In the genomic region with DNA sequence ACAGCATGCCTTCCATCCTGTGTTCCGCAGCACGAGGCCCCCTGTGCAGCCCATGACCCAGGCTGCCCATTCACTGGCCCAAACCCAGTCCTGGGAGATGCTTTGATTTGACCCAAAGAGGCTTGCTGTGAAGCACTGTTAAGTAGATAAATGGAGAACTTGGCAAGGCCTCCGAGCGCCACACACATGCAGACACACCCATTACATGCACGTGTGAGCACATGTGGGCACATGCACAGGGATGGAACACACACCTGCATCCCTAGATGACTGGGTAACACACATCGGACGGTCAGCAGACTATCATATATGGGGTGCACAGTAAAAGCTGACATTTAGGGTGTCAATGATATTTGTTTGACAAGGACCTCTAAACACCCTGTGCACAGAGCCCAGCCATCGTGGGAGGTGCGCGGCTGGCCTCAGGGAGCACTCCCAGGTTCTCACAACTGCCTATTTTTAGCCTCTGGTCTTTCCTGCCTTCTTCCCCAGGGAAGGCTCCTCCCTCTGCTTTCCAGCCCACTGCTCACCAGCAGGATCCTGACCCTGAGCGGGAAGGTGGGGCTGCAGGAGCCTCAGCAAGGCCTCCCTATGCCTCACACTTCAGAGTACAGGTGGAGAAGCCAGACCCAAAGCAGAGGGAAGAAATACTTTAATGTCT, we compare ENCODE assay signal across 13 mouse cellular contexts.
DNase-seq lines count a peak whose midpoint lies in the region; ATAC-seq lines count a peak whose summit lies in the region.
"Had no signal": no experiment of that assay in that cellular context is flagged by ENCODE, and none has a peak within 500 bp of the region (broad histone marks: within the 10 kb centered on the region; RNA-seq: fewer than 3 reads in every experiment).

No protein-coding gene starts in this region.

- H3K36me3 ChIP-seq in midbrain, embryonic 16.5 days (ENCODE audit: control insufficient read depth, insufficient read depth, low read length) = no peaks in the 10 kb centered on the region
- no peaks in the 10 kb centered on the region for H3K36me3 ChIP-seq in midbrain, embryonic 13.5 days
- no peaks in the 10 kb centered on the region for H3K36me3 ChIP-seq in heart, embryonic 11.5 days (ENCODE audit: control insufficient read depth, insufficient read depth, low read length)
- no peaks in the 10 kb centered on the region for H3K36me3 ChIP-seq in kidney, embryonic 14.5 days (ENCODE audit: control insufficient read depth, insufficient read depth, low read length)
- H3K36me3 ChIP-seq: hindbrain, embryonic 13.5 days had no signal

- DNase-seq in embryo, embryonic 10.5 days (ENCODE audit: low spot score) = no peak
- DNase-seq in gastrocnemius, postnatal 36 days = no peak
- DNase-seq in yolk sac, embryonic 10.5 days (ENCODE audit: low spot score) = no peak
- DNase-seq: left cerebral cortex, postnatal 4 days; lung, adult 2 months; retina, postnatal 1 day had no signal

- intact Hi-C loops in gastrocnemius, postnatal 36 days (cut with DNase I) = no loop called here

- ATAC-seq in midbrain, embryonic 16.5 days = no peak
- ATAC-seq in midbrain, embryonic 13.5 days = no peak
- no peak for ATAC-seq in heart, embryonic 11.5 days (replicated peaks; ENCODE audit: insufficient number of reproducible peaks, low FRiP score, low TSS enrichment)
- peak; percentile 50; the same call in 1 of the 2 replicates for ATAC-seq in kidney, embryonic 14.5 days (ENCODE audit: low FRiP score, low TSS enrichment)
- ATAC-seq: forebrain, embryonic 16.5 days had no signal

- peaks cover 42% of the 10 kb centered on the region for H3K4me1 ChIP-seq in midbrain, embryonic 16.5 days (ENCODE audit: control insufficient read depth, insufficient read depth, low read length)
- H3K4me1 ChIP-seq in midbrain, embryonic 13.5 days (replicated peaks) = peaks cover 53% of the 10 kb centered on the region
- peaks cover 80% of the 10 kb centered on the region for H3K4me1 ChIP-seq in heart, embryonic 11.5 days (ENCODE audit: control insufficient read depth, insufficient read depth, low read length)
- peaks cover 51% of the 10 kb centered on the region for H3K4me1 ChIP-seq in kidney, embryonic 14.5 days (ENCODE audit: control insufficient read depth, insufficient read depth, low read length)

- no peak overlapping the region for H3K4me2 ChIP-seq in midbrain, embryonic 16.5 days (ENCODE audit: low read length)
- no peak overlapping the region for H3K4me2 ChIP-seq in midbrain, embryonic 13.5 days (replicated peaks)
- peak overlapping the region; percentile 39 for H3K4me2 ChIP-seq in heart, embryonic 11.5 days
- no peak overlapping the region for H3K4me2 ChIP-seq in kidney, embryonic 14.5 days (replicated peaks; ENCODE audit: low read depth, low read length)
- H3K4me2 ChIP-seq: hindbrain, embryonic 13.5 days had no signal

- 65% methylated on average over 11 of the region's 11 CpGs for WGBS in midbrain, embryonic 16.5 days
- 64% methylated on average over 11 of the region's 11 CpGs for WGBS in midbrain, embryonic 13.5 days
- WGBS in heart, embryonic 11.5 days (ENCODE audit: insufficient replicate concordance) = 38% methylated on average over 11 of the region's 11 CpGs
- WGBS in kidney, embryonic 14.5 days = 46% methylated on average over 11 of the region's 11 CpGs

- no peak overlapping the region for H3K4me3 ChIP-seq in midbrain, embryonic 16.5 days (ENCODE audit: low read depth, low read length)
- no peak overlapping the region for H3K4me3 ChIP-seq in midbrain, embryonic 13.5 days (replicated peaks)
- no peak overlapping the region for H3K4me3 ChIP-seq in heart, embryonic 11.5 days (ENCODE audit: low read depth, low read length)
- H3K4me3 ChIP-seq in kidney, embryonic 14.5 days (ENCODE audit: low read length) = no peak overlapping the region
- H3K4me3 ChIP-seq: hindbrain, embryonic 13.5 days had no signal

- H3K27me3 ChIP-seq in midbrain, embryonic 16.5 days (ENCODE audit: control insufficient read depth, insufficient read depth, low read depth, low read length) = no peaks in the 10 kb centered on the region
- H3K27me3 ChIP-seq in midbrain, embryonic 13.5 days = no peaks in the 10 kb centered on the region
- no peaks in the 10 kb centered on the region for H3K27me3 ChIP-seq in heart, embryonic 11.5 days (ENCODE audit: control insufficient read depth, insufficient read depth, low read length)
- no peaks in the 10 kb centered on the region for H3K27me3 ChIP-seq in kidney, embryonic 14.5 days (ENCODE audit: control insufficient read depth, insufficient read depth, low read length)
- H3K27me3 ChIP-seq: hindbrain, embryonic 13.5 days had no signal

- H3K27ac ChIP-seq in midbrain, embryonic 16.5 days (ENCODE audit: low read length) = peak overlapping the region; percentile 17; the same call in 1 of the 2 replicates
- no peak overlapping the region for H3K27ac ChIP-seq in midbrain, embryonic 13.5 days
- peak overlapping the region; percentile 89 for H3K27ac ChIP-seq in heart, embryonic 11.5 days (ENCODE audit: low read depth, low read length)
- H3K27ac ChIP-seq in kidney, embryonic 14.5 days (ENCODE audit: low read depth, low read length) = peak overlapping the region; percentile 49; the same call in 1 of the 2 replicates

- no peak overlapping the region for H3K9ac ChIP-seq in midbrain, embryonic 16.5 days (ENCODE audit: low read depth, low read length)
- no peak overlapping the region for H3K9ac ChIP-seq in midbrain, embryonic 13.5 days (replicated peaks)
- H3K9ac ChIP-seq in heart, embryonic 11.5 days (ENCODE audit: low read depth, low read length) = peak overlapping the region; percentile 43
- no peak overlapping the region for H3K9ac ChIP-seq in kidney, embryonic 14.5 days (ENCODE audit: low read depth, low read length)

- no peaks in the 10 kb centered on the region for H3K9me3 ChIP-seq in midbrain, embryonic 16.5 days (replicated peaks; ENCODE audit: control insufficient read depth, low read length, poor library complexity, severe bottlenecking)
- no peaks in the 10 kb centered on the region for H3K9me3 ChIP-seq in midbrain, embryonic 13.5 days
- H3K9me3 ChIP-seq in heart, embryonic 11.5 days (replicated peaks; ENCODE audit: control insufficient read depth, low read length) = no peaks in the 10 kb centered on the region
- H3K9me3 ChIP-seq in kidney, embryonic 14.5 days (ENCODE audit: control insufficient read depth, low read length) = no peaks in the 10 kb centered on the region
- H3K9me3 ChIP-seq: G1E; hindbrain, embryonic 13.5 days had no signal
